Mouse (Mus musculus): ENCODE measurements around the gene Scpep1. TPM values are rescaled to one million over a fixed set of nuclear protein-coding genes. Genes with fewer than 3 reads are reported as not detected.

The Scpep1 gene
- total RNA-seq, 2 experiments from 2014 or later = 89.8 to 192 TPM

DNA sequence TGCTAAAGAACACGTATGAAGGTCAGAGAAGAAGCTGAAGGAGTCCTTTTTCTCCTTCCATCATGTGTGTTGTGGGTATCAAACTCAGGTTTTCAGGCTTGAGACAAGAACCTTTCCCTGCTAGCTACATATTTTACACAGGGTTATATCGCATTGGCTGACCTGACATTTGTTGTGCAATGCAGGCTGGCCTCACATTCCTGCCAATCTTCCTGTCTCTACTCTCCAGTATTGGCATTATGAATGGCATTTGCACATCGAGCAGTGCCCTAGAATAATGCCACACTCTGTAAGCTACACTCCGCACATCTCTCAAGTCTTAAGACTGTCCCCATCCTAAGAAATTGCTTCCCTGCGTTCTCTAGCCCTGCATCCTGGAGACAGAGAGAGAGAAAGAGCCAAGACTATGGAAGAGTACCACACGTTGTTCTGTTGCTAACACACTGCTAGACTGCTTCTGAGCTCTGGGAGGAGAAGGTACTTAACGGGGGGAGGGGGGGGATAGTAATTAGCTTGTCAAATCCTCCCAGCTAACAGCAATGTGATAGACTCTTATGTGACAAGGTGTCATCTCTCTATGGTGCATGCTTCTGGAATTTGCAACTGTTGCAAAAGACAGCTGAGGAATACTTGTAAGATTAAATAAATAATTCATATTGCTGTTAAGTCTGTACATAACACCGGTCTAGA lies 70.7 kb downstream of the Scpep1 start:
- ATAC-seq (ENCODE audit: poor library complexity, severe bottlenecking) = no peak

DNA sequence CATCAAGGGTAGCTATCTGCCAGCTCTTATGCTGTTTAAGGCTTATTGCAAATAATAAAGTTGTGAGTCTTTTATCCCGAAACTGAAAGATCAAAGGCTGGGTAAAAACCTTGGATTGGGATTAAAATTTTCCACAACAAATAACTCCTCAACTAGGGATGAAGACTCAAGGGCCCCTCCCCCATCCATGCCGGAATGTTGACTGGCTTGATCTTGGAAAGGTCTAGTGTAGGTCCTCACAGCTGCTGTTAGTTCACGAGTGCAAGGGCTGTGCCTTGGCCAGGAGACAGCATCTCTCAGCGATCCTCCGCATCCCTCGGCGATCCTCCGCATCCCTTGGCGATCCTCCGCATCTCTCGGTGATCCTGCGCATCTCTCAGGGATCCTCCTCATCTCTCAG lies 77.3 kb downstream of the Scpep1 start:
- ATAC-seq (ENCODE audit: poor library complexity, severe bottlenecking) = no peak

Other genes starting within 250 kb of the Scpep1 start
- gene Msi2, start 237.0 kb downstream of the Scpep1 start, total RNA-seq (2015) = 5.3 and 5.7 TPM in 2 replicates
- gene Msi2, start 237.0 kb downstream of the Scpep1 start, total RNA-seq (2017) = 7.8 and 14.4 TPM in 2 replicates
- gene Akap1, start 90.9 kb downstream of the Scpep1 start, total RNA-seq (2015) = 1.8 and 2.1 TPM in 2 replicates
- gene Akap1, start 90.9 kb downstream of the Scpep1 start, total RNA-seq (2017) = 2.3 and 6.6 TPM in 2 replicates
- gene Elobl, start 11.5 kb upstream of the Scpep1 start, total RNA-seq (2015) = not detected in 2 replicates
- gene Elobl, start 11.5 kb upstream of the Scpep1 start, total RNA-seq (2017) = not detected in 2 replicates
- 6.6 and 7.2 TPM in 2 replicates for gene Coil, start 14.8 kb upstream of the Scpep1 start, total RNA-seq (2015)
- 6.4 and 7.0 TPM in 2 replicates for gene Coil, start 14.8 kb upstream of the Scpep1 start, total RNA-seq (2017)
- gene Trim25, start 43.9 kb upstream of the Scpep1 start, total RNA-seq (2015) = 33.4 and 33.7 TPM in 2 replicates
- gene Trim25, start 43.9 kb upstream of the Scpep1 start, total RNA-seq (2017) = 24.5 and 28.7 TPM in 2 replicates
- gene Dgke, start 111.4 kb upstream of the Scpep1 start, total RNA-seq (2015) = 1.1 and 1.3 TPM in 2 replicates
- gene Dgke, start 111.4 kb upstream of the Scpep1 start, total RNA-seq (2017) = 2.6 and 2.7 TPM in 2 replicates
- gene Gm525, start 118.4 kb upstream of the Scpep1 start, total RNA-seq (2015) = not detected in 2 replicates
- not detected in 2 replicates for gene Gm525, start 118.4 kb upstream of the Scpep1 start, total RNA-seq (2017)